Mouse (Mus musculus) gastrocnemius, postnatal 14 days (tissue): ENCODE measurements around the gene Cfap52. TPM values are rescaled to one million over a fixed set of nuclear protein-coding genes. Genes with fewer than 3 reads are reported as not detected.

Source experiments
- DNase-seq: peaks from one replicate; pipeline ENCODE4 v3.0.0; 2021; ENCODE audit warnings: mixed read lengths
- intact Hi-C: fragments of 180-260 bp; cut with DNase I; formaldehyde crosslinking; loops from one replicate; pipeline ENCODE4 v1.15.1; 2025; ENCODE audit warnings: low total_unique reads
- total RNA-seq, 2 experiments: library from RNA; stranded (reverse); gene quantifications; 2 replicates each; pipeline ENCODE4 v1.2.3; 2021

Cfap52 gene
- total RNA-seq, 2 experiments from 2014 or later, result 5.5 to 5.7 TPM

- DNase-seq, result no peak
- intact Hi-C loops, result no loop called here
Measured at GRCm38 (mm10) chr11:67948229-67948628, 17.2 kb downstream of the Cfap52 start.

DNA sequence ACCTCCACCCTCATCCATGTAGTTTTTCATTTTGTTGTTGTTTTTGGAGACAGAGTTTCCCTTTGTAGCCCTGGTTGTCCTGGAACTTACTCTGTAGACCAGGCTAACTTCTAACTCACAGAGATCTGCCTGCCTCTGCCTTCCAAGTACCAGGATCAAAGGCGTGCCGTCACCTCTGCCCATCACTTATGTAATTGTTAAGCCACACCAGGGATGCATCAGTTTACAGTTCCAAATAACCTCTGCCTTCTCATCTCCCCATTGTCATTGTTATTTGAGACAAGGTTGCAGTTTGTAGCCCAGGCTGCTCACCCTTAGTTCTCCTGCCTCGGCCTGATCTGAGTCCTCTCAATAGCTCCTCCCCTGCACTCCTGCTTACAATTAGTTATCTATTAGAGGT, 33.3 kb downstream of the Cfap52 start:
- no peak for DNase-seq
- intact Hi-C loops, result no loop called here

GRCm38 (mm10) chr11:67926348-67927055, 38.9 kb downstream of the Cfap52 start:
- no peak for DNase-seq
- intact Hi-C loops, result no loop called here

DNA sequence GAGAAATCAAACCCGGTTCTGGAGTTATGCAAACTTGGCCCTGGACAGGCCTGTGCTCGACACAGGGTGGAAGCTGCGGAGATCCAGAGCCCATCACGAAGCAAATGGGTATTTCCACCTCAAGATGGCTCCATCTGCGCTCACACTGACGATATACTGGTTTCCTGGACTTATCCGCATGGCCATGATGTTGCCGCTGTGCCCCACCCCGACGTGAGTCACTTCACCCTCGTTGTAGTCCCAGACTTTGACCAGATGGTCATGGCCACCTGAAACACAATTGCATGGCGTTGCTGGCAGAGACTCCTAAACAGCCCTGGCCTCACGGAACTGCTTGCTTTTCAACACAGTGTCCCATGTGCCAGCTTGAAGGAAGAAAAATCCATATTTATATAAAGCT, 40.5 kb downstream of the Cfap52 start:
- intact Hi-C loops, result no loop called here
- no peak for DNase-seq

DNA sequence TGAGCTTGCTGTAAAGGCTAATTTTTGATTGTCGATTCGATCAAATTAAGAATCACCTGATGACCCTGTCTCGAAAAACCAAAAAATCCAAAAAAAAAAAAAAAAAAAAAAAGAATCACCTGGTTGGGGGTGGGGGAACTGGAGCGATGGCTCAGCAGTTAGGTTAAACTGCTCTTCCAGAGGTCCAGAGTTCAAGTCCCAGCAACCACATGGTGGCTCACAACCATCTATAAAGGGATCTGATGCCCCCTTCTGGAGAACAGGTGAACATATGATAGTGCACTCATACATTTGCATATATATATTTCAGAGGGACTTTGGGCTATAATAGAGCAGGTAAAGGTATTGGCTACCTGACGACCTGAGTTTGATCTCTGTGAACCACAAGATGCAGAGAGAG, 41.7 kb downstream of the Cfap52 start:
- intact Hi-C loops, result no loop called here
- DNase-seq, result no peak

- peak; percentile 44 for DNase-seq
- intact Hi-C loops, result no loop called here
Measured at GRCm38 (mm10) chr11:67922755-67923125, 42.7 kb downstream of the Cfap52 start.

- peak; percentile 55 for DNase-seq
- intact Hi-C loops, result no loop called here
Measured at GRCm38 (mm10) chr11:67921827-67922754, 43.4 kb downstream of the Cfap52 start, which contains the start of gene Usp43. TSS of gene Usp43 (minus strand) at chr11:67922153.

DNA sequence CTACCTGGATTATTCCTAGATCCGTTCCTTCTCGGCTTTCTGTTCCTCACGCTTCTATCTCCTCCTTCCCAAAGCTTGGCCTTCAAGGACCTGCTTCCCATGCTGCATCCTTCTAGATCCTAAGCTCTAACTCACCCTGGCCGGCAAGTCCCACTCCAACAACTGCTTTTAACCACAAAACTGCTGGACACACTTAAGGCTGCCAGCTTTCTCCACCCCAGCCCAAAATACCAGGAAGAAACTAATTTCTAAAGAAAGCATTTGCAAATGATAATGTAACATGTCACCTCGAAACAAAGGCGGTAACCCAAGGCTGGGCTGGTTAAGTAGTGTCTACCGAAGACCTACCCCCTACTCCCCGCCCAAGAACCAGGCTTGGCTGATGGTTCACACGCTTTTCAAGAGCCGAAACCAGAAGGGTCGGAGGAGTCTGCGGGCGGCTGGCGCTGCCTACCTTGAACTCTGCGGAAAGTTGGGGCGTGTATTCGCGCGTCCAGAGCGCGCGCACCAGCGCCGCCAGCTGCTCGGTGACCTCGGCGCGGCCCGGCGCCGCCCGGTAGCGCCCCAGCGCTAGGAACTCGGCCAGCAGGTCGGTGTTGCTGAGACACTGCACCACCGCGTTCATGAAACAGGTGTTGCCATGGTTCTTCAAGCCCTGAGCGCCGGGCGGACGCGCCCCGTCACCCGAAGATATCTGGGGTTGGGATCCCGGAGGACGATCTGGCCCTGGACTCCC, 44.2 kb downstream of the Cfap52 start:
- intact Hi-C loops, result no loop called here
- peak; percentile 29 for DNase-seq

DNA sequence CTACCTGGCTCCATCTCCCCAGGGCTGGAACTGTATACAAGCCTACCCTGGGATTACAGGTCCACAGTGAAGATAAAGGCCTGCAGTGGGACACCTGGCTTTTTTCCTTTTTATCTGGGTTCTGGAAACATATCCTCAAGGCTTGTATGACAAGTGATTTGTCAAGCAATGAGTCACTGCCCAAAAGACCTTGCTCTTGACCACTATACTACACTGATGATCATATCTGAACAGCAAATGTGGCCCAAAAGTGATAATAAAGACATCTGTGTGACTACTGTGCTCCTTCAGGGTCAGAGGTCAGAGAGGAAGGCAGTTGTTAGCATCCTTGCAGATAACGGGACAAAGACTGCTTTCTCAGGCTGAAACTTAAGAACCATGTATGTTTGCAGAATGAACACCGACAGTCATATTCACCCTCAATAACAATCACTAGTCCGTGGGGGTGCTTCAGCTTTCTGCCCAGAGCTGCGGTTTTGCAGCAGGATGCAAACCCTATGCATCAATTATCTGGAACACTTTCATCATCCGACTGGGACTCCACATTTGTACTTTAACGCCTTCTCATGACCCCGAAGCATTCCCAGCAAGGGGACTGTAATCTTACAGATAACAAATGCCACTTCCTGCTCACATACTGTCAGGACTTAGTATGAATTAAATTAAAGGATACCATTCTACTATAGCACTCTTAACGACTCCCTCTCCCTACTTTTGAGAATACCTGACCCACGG, 45.1 kb downstream of the Cfap52 start:
- intact Hi-C loops, result no loop called here
- DNase-seq, result no peak

GRCm38 (mm10) chr11:67919593-67919992, 45.9 kb downstream of the Cfap52 start:
- intact Hi-C loops, result no loop called here
- DNase-seq, result no peak

DNA sequence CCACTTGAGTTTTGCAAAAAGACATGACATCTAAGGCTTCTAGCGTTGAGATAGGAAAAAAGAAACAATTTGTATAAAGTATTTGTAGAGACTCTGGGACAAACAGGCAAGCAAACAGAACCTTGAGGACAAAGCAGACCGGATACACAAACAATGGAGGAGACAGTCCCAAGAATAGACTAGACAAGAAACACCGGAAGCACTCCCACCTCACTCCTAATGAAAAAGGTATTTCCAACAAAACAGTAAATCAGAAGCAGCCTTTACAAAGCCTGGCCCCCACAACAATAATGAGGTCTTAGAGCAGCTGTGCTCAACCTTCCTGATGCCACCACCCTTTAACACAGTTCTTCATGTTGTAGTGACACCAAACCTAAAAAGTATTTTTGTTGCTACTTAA, 48.3 kb downstream of the Cfap52 start:
- intact Hi-C loops, result no loop called here
- DNase-seq, result no peak

DNA sequence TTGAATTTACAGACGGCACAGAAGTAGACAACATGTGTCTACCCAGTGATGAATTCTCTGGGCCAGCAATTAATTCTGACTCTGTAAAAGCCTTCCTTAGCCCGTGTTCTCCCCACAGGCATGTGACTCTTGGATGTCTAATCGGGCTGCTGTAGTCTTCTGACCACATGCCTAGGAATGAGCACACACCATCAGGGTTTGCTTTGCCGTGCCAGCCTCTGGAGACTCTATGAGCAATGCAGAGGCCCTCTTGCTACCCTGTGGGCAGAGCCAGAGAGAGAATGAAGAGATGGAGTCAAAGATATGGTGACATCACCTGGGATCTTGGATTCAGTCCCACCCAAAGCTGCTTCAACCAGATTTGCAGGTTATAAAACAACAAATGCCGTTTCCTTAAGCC, 54.4 kb downstream of the Cfap52 start:
- DNase-seq, result no peak
- intact Hi-C loops, result no loop called here

GRCm38 (mm10) chr11:67903756-67904155, 61.7 kb downstream of the Cfap52 start:
- intact Hi-C loops, result no loop called here
- no peak for DNase-seq

DNA sequence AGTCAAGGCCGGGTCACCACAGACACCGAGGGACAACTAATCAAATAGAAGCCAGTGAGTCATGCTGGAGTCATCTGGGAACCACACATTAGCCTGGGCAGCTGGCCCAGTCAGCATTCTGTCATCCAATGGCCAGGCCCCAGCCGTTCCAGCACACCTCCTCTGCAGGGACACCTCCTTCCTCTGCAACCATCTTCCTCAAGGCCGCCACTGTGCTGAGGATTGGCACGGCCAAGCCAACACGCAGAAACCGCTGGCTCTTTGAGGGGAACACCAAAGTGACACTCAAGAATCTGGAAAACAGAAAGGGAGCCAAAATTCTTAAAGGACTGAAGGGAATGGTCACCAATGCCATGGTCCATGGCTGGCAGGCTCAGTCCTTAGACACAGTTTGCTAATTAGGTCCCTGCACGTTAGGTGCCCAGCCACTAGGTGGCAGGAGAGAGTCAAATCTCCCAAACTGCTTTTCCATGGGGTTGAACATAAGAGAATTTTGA, 68.3 kb downstream of the Cfap52 start:
- intact Hi-C loops, result no loop called here
- peak; percentile 80 for DNase-seq

GRCm38 (mm10) chr11:67895641-67896040, 69.8 kb downstream of the Cfap52 start:
- DNase-seq, result no peak
- intact Hi-C loops, result no loop called here

DNA sequence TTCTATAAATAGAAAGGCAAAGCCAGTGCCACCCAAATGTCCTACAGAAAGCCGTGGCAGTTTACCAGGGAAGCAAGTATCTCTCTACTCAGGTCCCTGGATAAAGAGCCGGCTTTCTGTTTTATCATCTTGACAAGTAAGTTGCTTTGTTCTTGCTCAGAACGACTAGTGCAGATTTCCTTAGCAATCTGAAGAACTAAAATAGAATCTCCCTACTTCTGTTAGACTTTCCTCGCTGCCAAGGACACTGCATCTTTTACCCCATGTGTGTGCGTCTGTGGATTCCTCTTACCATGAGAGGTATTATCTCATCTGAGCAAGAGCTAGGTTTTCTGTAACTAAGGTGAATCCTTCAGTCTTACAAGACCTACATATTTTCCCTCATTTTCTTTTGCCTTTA, 76.9 kb downstream of the Cfap52 start:
- intact Hi-C loops, result no loop called here
- DNase-seq, result no peak

DNA sequence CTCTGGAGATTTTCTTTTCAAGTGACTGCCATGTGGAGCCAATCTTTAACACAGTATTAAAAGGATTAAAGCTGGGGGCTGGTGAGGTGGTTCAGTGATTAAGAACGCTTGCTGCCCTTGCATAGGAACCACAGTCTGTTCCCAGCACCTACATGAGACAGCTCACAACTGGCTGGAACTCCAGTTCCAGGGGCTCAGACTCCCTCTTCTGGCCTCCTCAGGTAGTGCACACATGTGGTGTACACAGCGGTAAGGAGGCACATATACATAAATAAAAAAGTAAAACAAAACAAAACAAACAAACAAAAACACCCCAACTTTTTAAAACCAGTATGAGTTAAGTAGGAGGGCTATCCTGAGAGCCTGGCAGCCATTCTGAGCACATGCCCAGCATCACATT, 79.5 kb downstream of the Cfap52 start:
- intact Hi-C loops, result no loop called here

More for the DNA sequence above, 79.5 kb downstream of the Cfap52 start:
- no peak for DNase-seq
